Mouse (Mus musculus) fat pad, adult 2 months (tissue): ENCODE measurements at regions not wholly inside any gene's neighbourhood (a gene's known extent, or its start where the extent isn't known, plus 50 kb on each side); places are given as distances from the start of the nearest gene placed in this dataset.

Source experiments
- DNase-seq: peaks from one replicate; pipeline ENCODE4 v3.0.0-alpha.2; 2011; ENCODE audit warnings: low read depth, low spot score; ENCODE audit errors: extremely low read depth

GRCm38 (mm10) chr3:137482546-137482945 is 138.9 kb upstream of the Ddit4l start:
- no peak for DNase-seq

DNA sequence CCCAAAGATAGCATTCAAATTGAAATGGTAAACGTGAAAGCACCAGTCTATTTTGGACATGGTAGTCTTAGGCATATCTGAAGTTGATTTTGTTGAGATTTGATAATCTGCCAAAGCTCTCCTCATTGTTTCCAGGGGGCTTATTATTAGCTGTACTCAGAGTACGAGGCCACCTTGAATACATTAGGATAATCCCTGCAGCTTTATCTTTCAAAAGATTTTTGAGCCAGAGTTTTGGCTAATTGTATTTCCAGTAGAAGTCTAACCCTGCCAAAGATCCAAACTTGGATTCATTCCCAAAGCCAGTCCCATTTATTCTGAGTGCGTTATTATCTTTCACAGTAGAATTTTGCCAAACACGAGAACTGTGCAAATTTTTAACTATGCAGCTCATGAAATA is 138.4 kb upstream of the Ddit4l start:
- DNase-seq: no peak

DNA sequence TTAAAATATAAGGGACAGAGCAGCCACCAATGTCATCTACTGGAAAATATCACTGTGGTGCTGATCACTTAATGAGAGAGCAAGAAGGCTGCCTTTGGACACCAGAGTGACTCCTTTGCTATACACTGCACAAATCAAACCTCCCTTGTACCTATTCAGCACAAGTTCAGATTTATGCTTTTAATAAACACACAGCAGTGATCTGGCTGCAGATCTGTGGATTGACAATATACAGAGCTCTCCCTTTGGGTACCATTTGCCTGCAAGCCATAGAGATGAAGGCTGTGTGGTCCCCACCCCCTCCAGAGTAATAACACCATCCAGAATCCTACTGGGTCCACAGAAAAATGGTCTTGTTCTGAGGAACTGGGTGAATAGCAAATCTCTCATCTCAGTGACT is 131.8 kb upstream of the Ddit4l start:
- no peak for DNase-seq

DNA sequence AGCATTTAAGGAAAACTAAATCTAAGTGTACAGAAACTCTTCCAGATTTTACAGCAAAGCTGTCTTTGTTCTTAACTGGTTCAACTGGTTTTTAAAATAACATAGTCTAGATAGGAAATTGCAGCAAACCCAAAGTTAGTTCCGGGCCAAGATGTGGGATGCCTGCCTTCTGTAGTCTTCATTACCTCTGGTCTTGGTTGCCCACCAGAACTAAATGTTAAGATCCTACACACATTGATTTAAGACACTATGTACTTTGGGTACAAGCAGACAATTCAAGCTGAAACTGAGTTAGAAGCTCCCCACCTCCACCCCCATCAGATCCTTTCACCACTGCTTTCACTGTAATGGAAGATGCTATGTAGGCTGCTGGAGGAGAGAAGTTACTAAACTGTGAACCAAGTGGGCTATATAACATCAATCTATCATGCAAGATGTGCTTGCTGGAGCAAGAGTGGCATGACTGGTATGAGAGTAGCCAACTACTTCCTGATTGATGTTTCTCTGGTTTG is 129.8 kb upstream of the Ddit4l start:
- DNase-seq: no peak

DNA sequence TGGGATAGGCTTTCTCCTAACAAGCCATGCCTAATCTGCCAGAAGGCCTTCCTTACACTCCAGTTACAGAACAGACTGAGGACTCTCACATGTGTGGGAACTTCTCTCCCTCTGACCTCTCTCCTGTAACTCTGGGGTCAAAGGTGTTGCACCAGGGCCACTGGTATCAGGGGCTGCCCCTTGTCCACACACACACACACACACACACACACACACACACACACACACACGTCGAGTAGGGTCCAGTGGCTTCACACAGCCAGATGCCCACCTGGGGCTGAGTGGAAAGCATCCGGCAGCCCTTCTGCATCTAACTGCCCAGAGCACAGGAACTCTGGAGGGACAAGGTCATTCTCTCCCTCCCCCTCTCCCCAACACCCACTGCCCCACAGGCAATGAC is 123.1 kb upstream of the Ddit4l start:
- DNase-seq: no peak

GRCm38 (mm10) chr3:137511283-137511682 is 110.1 kb upstream of the Ddit4l start:
- no peak for DNase-seq

GRCm38 (mm10) chr3:137512411-137512810 is 109.0 kb upstream of the Ddit4l start:
- no peak for DNase-seq

DNA sequence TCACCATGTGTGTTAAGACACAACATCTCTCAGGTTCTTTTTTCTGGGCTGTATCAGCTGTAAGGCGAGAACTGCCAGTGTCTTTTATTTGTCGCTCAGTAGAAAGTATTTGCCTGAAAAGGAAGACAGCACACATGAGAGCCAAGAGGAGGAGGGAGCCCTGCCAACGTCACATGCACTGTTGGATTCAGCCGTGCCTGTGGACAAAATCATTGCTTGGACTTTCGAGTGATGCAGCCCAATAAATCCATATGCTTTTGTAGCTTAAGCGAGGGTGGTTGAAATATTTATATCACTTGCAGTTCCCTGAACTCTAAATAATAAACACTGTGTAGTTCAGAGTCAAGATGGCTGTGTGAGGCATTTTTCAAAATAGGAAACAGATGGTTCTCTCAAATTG is 108.4 kb upstream of the Ddit4l start:
- DNase-seq: no peak

DNA sequence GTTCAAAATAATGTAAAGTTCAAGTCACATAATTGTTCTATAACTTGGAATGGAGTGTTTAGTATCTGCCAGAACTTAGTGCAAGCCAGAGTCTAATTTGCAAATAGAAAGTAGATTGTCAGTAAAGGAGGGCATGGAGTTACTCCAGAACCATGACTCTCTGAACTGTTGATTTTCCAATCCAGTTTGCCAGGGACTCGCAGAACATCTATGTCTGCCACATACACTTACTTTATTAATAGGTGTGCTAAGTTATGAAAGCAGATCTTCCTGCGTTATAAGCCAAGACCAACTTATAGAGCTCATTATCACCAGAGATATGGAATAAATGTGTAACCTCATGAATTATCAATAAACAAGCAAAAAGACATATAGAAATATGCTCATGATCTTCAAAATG is 107.2 kb upstream of the Ddit4l start:
- no peak for DNase-seq

GRCm38 (mm10) chr3:137517433-137517832 is 104.0 kb upstream of the Ddit4l start:
- DNase-seq: no peak

GRCm38 (mm10) chr3:137520191-137520590 is 101.2 kb upstream of the Ddit4l start:
- peak; percentile 72 for DNase-seq

DNA sequence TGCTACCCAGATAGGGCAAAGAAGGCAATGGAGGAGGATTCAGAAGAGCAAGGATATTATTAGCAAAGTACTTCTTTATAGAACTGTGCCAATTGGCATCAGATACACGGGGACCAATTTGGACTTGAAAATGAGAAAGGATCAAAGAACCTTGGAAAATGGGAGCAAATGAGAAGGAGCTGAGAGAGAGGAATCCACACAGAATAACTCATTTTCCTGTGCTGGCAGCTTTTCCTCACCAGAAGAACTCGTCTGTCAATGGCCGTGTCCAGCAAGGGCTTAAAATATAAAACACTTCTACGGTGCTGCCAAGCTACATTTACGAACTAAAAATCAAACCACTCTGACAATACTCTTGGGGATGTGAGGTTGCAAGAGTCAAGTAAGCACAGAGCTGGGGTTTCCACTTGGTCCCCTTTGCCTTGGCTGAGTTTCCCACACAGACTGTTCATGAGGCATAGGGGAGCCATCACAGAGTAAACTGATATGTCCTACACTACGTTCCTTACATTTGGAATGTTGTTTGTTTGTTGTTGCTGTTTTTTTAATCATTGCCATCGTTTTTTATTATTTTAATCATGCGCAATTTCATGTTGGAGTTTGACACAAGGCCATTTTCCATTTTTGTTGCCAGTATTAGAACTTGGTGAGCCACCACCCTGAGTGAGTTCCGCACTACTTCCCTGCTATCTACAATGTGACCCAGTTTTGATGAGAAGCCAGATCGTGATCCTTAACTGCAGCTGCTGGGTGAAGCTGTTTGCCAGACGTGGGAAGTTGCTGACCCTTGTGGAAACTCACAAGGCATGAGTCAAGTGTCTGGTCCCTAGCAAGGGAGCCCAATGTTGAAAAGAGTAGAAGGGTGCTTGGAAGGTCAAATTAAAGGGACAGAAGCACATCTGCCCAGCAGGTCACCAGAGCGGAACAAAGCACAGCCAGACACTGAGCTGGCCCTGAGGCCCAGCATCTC is 95.5 kb upstream of the Ddit4l start:
- no peak for DNase-seq

DNA sequence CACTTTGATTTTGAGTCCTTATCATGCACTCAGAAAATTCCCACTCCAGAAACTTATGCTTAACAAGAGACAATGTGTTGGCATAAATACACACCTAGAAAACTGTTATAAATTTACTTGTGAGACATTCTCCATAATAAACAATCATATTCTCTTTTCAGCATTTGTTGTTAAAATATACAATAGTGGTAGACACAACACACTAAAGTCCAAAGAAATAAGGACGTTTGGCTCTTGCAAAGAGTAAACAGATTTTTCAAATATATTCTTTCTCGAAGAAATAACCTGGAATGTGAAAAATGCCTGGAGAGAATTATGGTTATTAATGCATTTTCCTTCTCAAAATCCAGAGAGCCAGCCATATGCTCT is 91.8 kb upstream of the Ddit4l start:
- no peak for DNase-seq

- DNase-seq: no peak
Measured at GRCm38 (mm10) chr3:137529961-137530609, 91.3 kb upstream of the Ddit4l start.

DNA sequence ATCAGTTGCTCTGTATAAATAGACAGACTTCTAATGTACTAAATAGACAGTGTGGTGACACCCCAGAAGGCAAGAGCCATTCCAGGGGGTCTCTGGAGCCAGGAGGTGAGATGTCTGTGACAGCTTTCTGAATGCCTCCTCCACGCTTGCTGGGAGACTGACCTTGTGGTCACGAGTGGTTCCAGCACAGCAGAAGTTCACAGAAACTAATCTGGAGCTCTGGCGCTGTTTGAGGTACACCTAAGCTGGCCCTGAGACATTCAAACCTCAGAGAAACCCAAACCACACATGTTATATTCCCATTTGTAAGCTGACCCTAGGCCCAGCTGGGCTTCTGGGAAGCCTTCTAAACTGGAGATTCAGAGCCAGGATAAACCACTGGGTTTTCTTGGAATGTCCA is 79.7 kb upstream of the Ddit4l start:
- no peak for DNase-seq

DNA sequence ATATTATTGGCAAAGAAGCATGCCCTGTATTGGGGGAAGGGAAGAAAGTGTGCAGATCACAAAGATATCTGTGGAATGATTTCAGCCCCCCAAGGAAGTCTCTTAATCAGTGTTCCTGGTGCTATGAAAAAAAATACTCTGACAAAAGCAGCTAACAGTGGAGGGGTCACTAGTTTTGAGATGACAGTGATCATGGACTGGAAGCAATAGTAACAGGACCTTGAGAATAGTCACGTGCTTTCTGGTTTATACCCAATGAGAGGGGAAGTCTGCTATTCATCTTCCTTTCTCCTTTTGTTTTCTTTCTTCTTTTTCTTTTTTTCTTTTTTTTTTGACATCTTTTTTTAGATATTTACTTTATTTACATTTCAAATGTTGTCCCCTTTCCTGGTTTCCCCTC is 79.1 kb upstream of the Ddit4l start:
- DNase-seq: no peak

DNA sequence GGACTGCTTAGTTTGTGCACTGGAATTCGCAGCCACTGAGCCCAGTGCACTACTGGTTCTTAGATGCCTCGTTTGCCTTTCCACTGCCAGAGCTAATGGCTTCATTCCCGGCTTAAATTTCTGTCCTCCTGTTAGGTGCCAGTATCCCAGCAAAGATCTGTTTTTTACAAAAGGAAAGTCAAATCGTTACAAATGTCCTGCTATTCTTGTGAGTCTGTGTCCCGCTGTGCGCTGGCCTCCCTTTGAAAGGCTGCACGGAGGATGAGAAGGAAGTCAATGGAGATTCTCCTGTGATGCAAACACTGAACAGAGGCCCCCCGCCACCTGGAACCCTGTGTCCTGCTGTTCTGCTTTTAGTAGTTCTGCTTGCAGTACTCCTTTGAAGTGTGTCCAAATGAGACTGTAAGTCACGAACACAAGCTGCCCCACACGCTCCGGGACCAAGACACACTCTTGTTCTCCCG is 74.0 kb upstream of the Ddit4l start:
- no peak for DNase-seq

GRCm38 (mm10) chr3:137547938-137548337 is 73.5 kb upstream of the Ddit4l start:
- DNase-seq: no peak

DNA sequence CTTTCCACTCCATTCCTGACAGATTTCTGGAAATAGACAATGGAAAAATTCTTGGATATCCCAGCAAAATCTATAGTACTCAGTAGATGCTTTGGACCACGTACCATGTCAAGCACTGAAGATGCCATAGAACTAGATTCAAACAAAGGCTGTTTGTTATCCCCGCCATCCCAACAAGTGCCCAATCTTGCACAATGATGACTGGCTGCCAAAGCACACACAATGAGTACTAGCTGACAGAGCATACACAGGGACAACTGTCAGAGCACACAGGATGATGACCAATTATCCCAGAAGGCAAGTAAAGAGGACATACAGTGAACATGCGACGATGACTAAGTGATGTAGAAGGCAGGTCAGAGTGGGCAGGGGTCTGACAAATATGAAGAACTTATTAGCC is 70.7 kb upstream of the Ddit4l start:
- peak; percentile 21 for DNase-seq

GRCm38 (mm10) chr3:137552472-137553336 is 68.7 kb upstream of the Ddit4l start:
- no peak for DNase-seq

GRCm38 (mm10) chr3:137560851-137561449 is 60.5 kb upstream of the Ddit4l start:
- no peak for DNase-seq
